Mouse (Mus musculus) midbrain, embryonic 16.5 days (tissue): ENCODE measurements around the gene Il25. TPM values are rescaled to one million over a fixed set of nuclear protein-coding genes. Genes with fewer than 3 reads are reported as not detected.

Experiments
- microRNA counts: library from miRNA; unstranded; fragments of <30 nt; microRNA quantifications from one replicate; lab custom pipeline; 2016
- microRNA-seq: library from miRNA; unstranded; fragments of <30 nt; microRNA quantifications from one replicate; pipeline ENCODE4, GENCODE M21; 2017
- polyA plus RNA-seq: library from polyadenylated mRNA; unstranded; fragments of >200 nt; fragmentation: Nextera tagmentation; extraction: Ambion mirVana; gene quantifications from 2 replicates; pipeline ENCODE4 v1.2.1, GENCODE M21; 2015

Il25 gene
- polyA plus RNA-seq, 1 experiment from 2014 or later, result 0.51 TPM

MicroRNAs encoded within 50 kb of the gene (microRNA counts, 519-probe panel; counts per million panel counts)
- microRNA mmu-miR-208a (lab: Ali Mortazavi, UCI) (2,248 counts per million, percentile 65 among the panel's probes with 10 or more counts), microRNA mmu-miR-208b (lab: Ali Mortazavi, UCI) (1,605 counts per million, percentile 31 among the panel's probes with 10 or more counts)

Small RNA genes lying within 50 kb of the gene (microRNA-seq; reads per million reads assigned to microRNA genes)
- gene Mir208a (1.6 reads per million), gene Mir208b (17.8 reads per million, percentile 36 among the genes with 10 or more reads in this experiment)

Other genes starting within 250 kb of the Il25 start
- 58.9 and 63.9 TPM in 2 replicates for gene 1700123O20Rik, start 246.5 kb upstream of the Il25 start, polyA plus RNA-seq
- gene Acin1, start 245.8 kb upstream of the Il25 start, polyA plus RNA-seq, result 108 and 123 TPM in 2 replicates
- 0.15 and 0.29 TPM in 2 replicates for gene Gm29776, start 233.9 kb upstream of the Il25 start, polyA plus RNA-seq
- not detected in 2 replicates for gene Cebpe, start 220.5 kb upstream of the Il25 start, polyA plus RNA-seq
- 8.8 and 12.0 TPM in 2 replicates for gene Slc7a8, start 150.7 kb upstream of the Il25 start, polyA plus RNA-seq
- not detected in 2 replicates for gene Rnf212b, start 118.6 kb upstream of the Il25 start, polyA plus RNA-seq
- 13.2 and 14.5 TPM in 2 replicates for gene Homez, start 61.7 kb upstream of the Il25 start, polyA plus RNA-seq
- gene Ppp1r3e, start 55.1 kb upstream of the Il25 start, polyA plus RNA-seq, result 2.3 and 3.4 TPM in 2 replicates
- 3.9 and 4.1 TPM in 2 replicates for gene Bcl2l2, start 49.3 kb upstream of the Il25 start, polyA plus RNA-seq
- not detected in 2 replicates for gene Gm20521, start 49.3 kb upstream of the Il25 start, polyA plus RNA-seq
- gene Pabpn1, start 40.2 kb upstream of the Il25 start, polyA plus RNA-seq, result 150 and 163 TPM in 2 replicates
- 219 and 245 TPM in 2 replicates for gene Slc22a17, start 19.6 kb upstream of the Il25 start, polyA plus RNA-seq
- 11.7 and 12.9 TPM in 2 replicates for gene Efs, start 6.6 kb upstream of the Il25 start, polyA plus RNA-seq
- gene Cmtm5, start 3.6 kb downstream of the Il25 start, polyA plus RNA-seq, result 9.5 and 14.8 TPM in 2 replicates
- gene Myh6, start 34.2 kb downstream of the Il25 start, polyA plus RNA-seq, result 1.3 and 2.9 TPM in 2 replicates
- gene Gm17428, start 44.2 kb downstream of the Il25 start, polyA plus RNA-seq, result not detected in 2 replicates
- 7.7 and 8.9 TPM in 2 replicates for gene Myh7, start 61.9 kb downstream of the Il25 start, polyA plus RNA-seq
- 44.8 and 48.7 TPM in 2 replicates for gene Ngdn, start 82.8 kb downstream of the Il25 start, polyA plus RNA-seq
- gene Zfhx2, start 159.6 kb downstream of the Il25 start, polyA plus RNA-seq, result 25.9 and 34.6 TPM in 2 replicates
- gene Thtpa, start 162.1 kb downstream of the Il25 start, polyA plus RNA-seq, result 37.0 and 38.6 TPM in 2 replicates
- gene Ap1g2, start 173.9 kb downstream of the Il25 start, polyA plus RNA-seq, result 9.0 and 9.2 TPM in 2 replicates
- 37.3 and 40.3 TPM in 2 replicates for gene Jph4, start 184.2 kb downstream of the Il25 start, polyA plus RNA-seq